Mouse (Mus musculus): ENCODE data around the gene Rab3a.
A peak's percentile ranks its signal among the peaks of the same experiment; 100 is the strongest.

The Rab3a gene

DNA sequence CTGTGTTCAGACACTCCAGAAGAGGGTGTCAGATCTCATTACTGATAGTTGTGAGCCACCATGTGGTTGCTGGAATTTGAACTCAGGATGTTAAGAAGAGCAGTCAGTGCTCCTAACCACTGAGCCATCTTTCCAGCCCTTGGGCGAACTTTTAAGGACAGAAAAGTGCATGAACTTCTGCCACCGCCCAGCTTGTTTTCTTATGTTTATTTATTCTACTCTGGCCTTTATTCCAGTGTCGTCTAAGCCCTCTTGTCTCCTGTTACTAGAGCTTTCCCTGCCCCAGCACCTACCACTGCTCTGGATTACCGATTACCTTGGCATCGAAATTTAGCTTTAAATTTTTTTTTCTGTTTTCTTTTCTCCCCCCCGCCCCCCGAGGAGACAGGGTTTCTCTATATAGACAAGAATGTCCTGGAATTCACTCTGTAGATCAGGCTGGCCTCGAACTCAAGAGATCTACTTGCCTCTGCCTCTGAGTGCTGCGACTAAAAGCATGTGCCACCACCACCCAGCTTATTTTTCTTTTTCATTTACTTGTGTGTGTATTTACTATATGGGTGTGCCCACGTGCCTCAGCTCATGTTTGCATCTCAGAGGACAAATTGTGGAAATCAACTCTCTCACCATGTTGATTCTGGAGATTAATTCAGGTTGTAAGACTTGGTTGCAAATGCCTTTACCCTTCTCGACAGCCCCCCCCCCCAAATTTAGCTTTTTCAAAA, 48.5 kb downstream of the Rab3a start:
- DNase-seq, result no peak

GRCm38 (mm10) chr8:70803761-70804480, 49.4 kb downstream of the Rab3a start:
- DNase-seq, result peak; percentile 87 to 90

GRCm38 (mm10) chr8:70804481-70805206, 50.2 kb downstream of the Rab3a start, which contains the start of gene Mast3:
Gene Mast3 (minus strand): TSS chr8:70805054.
- DNase-seq, result peak; percentile 84 to 87

GRCm38 (mm10) chr8:70806541-70806940, 52.1 kb downstream of the Rab3a start:
- DNase-seq, result peak; percentile 78 to 86

DNA sequence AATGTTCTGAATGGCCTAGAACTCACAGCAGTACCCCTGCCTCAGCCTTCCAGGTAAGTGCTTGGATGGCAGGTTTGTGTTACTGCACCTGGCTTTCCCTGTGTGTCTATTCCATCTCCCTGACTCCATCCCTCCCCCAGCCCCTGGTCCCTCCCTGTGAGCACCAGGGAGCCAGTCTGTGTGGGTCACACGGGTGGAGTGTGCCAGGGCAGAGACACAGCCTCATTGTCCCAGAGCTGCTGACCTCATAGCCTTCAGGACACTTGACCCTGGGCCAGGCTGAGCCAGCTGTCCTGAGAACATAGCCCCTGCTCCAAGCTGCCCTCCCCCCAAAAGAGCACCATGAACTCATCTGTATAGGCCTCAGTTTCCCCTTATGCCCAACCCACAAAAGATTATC, 52.8 kb downstream of the Rab3a start:
- peak in 1 of 2 experiments; percentile 42 for DNase-seq

DNA sequence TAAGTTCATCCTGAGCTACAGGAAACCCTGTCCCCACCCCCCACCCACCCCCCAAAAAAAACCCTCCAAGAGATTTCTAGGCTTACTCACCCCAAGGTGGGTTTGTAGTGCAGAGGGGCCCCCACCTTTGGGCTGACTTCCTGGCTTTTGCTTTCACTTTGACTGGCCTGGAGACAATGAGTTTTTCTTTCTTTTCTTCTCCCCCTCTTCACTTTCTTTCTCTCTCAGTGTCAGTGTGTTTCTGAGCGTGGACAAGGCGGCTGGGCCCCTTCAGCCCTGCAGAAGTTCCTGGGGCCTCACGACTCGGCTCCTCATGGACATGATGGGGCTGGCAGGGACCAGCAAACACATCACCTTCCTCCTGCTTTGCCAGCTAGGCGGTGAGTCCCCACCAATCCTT, 53.8 kb downstream of the Rab3a start, which contains the start of gene Il12rb1:
Gene Il12rb1 (plus strand): TSS at position 211 of the 400 bp plus-strand sequence.
- peak; percentile 55 to 65 for DNase-seq
